Mouse (Mus musculus): ENCODE data around the gene Gm10337. TPM values are rescaled to one million over a fixed set of nuclear protein-coding genes. Genes with fewer than 3 reads are reported as not detected.

Gene Gm10337
- total and polyA plus RNA-seq, 3 experiments, result not detected

- Histone ChIP-seq H3K9me3 (replicated peaks; ENCODE audit: insufficient read depth, low read length) (no peaks in the 10 kb centered on the region), H3K4me3 (ENCODE audit: control insufficient read depth in 1 of 2, insufficient read depth in 1 of 2, low read depth in 2 of 2, low read length in 2 of 2) (peak overlapping the region; percentile 67 to 80), H3K36me3 (ENCODE audit: control insufficient read depth in 1 of 2, insufficient read depth in 2 of 2, low read length in 2 of 2) (peaks cover 0 to 16% of the 10 kb centered on the region in 2 experiments; a peak in 2 of 4 replicates), H3K27me3 (ENCODE audit: control insufficient read depth in 1 of 2, insufficient read depth in 2 of 2, low read length in 2 of 2) (no peaks in the 10 kb centered on the region), H3K79me2 (ENCODE audit: control insufficient read depth, insufficient read depth, low read length, poor library complexity) (peaks cover 17% of the 10 kb centered on the region), H3K4me1 (ENCODE audit: control insufficient read depth in 1 of 2, insufficient read depth in 2 of 2, low read length in 2 of 2) (peaks cover 5 to 20% of the 10 kb centered on the region in 2 experiments; a peak in 3 of 4 replicates), H3K9ac (ENCODE audit: control insufficient read depth, low read depth, low read length, poor library complexity, severe bottlenecking) (peak overlapping the region; percentile 86), H3K27ac (ENCODE audit: control insufficient read depth, low read depth, low read length) (peak overlapping the region; percentile 95)
- DNase-seq (ENCODE audit: low read depth, low spot score), result peak; percentile 83
- TF ChIP-seq TBP (IDR thresholded peaks at IDR 0.05; ENCODE audit: low read depth, low read length) (peak; percentile 77; the same call in 1 of the 2 replicates), GATA1 (IDR thresholded peaks at IDR 0.05; ENCODE audit: low read depth, low read length) (peak; percentile 87), RCOR1 (IDR thresholded peaks at IDR 0.05; ENCODE audit: low read depth, low read length) (no peak), MAX (IDR thresholded peaks at IDR 0.05; ENCODE audit: low read length) (peak; percentile 26), ELF1 (IDR thresholded peaks at IDR 0.05; ENCODE audit: low read depth, low read length) (0 out of 2 replicates have a peak, but pooled peaks have one; percentile 7), CHD1 (IDR thresholded peaks at IDR 0.05; ENCODE audit: low read depth, low read length) (peak; percentile 94; the same call in 1 of the 2 replicates), SIN3A (IDR thresholded peaks at IDR 0.05; ENCODE audit: low read length) (peak; percentile 38; the same call in 1 of the 2 replicates), EP300 (IDR thresholded peaks at IDR 0.05; ENCODE audit: low read depth in 1 of 2, low read length in 2 of 2) (peak in 1 of 2 experiments; percentile 82; a peak in 3 of 4 replicates), ZMIZ1 (IDR thresholded peaks at IDR 0.05; ENCODE audit: low read depth, low read length) (no peak), POLR2AphosphoS2 (IDR thresholded peaks at IDR 0.05; ENCODE audit: low read length) (peak; percentile 43; the same call in 1 of the 2 replicates), NELFE (IDR thresholded peaks at IDR 0.05; ENCODE audit: low read depth, low read length) (peak; percentile 32; the same call in 1 of the 2 replicates), MXI1 (IDR thresholded peaks at IDR 0.05; ENCODE audit: low read depth, low read length) (peak; percentile 70), CTCF (IDR thresholded peaks at IDR 0.05 in 2 of 3, conservative IDR thresholded peaks at IDR 0.05 in 1 of 3; ENCODE audit: control insufficient read depth in 1 of 3, insufficient read depth in 1 of 3, low read depth in 2 of 3, low read length in 3 of 3, poor library complexity in 1 of 3, severe bottlenecking in 1 of 3) (no peak), MYC (IDR thresholded peaks at IDR 0.05; ENCODE audit: low read depth, low read length) (peak; percentile 42; the same call in 1 of the 2 replicates), ETS1 (IDR thresholded peaks at IDR 0.05; ENCODE audit: low read depth, low read length) (peak; percentile 66), POLR2A (IDR thresholded peaks at IDR 0.05; ENCODE audit: control insufficient read depth in 1 of 2, insufficient read depth in 1 of 2, low read depth in 1 of 2, low read length in 2 of 2, poor library complexity in 1 of 2) (peak in 1 of 2 experiments; percentile 62; a peak in 2 of 4 replicates), MAZ (IDR thresholded peaks at IDR 0.05; ENCODE audit: low read depth, low read length) (peak; percentile 10; the same call in 1 of the 2 replicates), JUND (IDR thresholded peaks at IDR 0.05; ENCODE audit: low read depth, low read length) (no peak)
Measured at GRCm38 (mm10) chr15:102519211-102520141, 16.0 kb downstream of the Gm10337 start.

DNA sequence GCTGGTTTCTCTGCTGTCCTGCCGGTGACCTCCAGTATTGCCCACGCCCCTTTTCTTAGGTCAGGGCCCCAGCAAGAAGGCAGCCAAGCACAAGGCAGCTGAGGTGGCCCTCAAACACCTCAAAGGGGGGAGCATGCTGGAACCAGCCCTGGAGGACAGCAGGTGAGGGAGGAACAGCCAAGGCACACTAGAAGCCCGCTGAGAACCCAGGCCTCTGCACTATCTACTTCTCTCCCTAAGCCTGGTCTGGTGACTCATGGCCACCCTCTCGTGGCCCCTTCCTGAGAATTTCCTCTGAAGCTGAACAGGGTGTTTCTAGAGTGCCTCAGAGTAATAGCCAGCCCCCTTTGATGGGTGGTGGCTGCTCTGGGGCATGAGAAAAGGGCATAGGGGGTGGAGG, 16.9 kb downstream of the Gm10337 start:
- H3K79me2 ChIP-seq (ENCODE audit: control insufficient read depth, insufficient read depth, low read length, poor library complexity), result peaks cover 17% of the 10 kb centered on the region
- H3K4me1 ChIP-seq (ENCODE audit: control insufficient read depth in 1 of 2, insufficient read depth in 2 of 2, low read length in 2 of 2), result peaks cover 5 to 20% of the 10 kb centered on the region in 2 experiments; a peak in 3 of 4 replicates
- no peaks in the 10 kb centered on the region for H3K27me3 ChIP-seq (ENCODE audit: control insufficient read depth in 1 of 2, insufficient read depth in 2 of 2, low read length in 2 of 2)
- H3K27ac ChIP-seq (ENCODE audit: control insufficient read depth, low read depth, low read length), result peak overlapping the region; percentile 95
- peaks cover 0 to 16% of the 10 kb centered on the region in 2 experiments; a peak in 2 of 4 replicates for H3K36me3 ChIP-seq (ENCODE audit: control insufficient read depth in 1 of 2, insufficient read depth in 2 of 2, low read length in 2 of 2)
- H3K9ac ChIP-seq (ENCODE audit: control insufficient read depth, low read depth, low read length, poor library complexity, severe bottlenecking), result peak overlapping the region; percentile 86
- DNase-seq (ENCODE audit: low read depth, low spot score), result peak; percentile 83
- no peaks in the 10 kb centered on the region for H3K9me3 ChIP-seq (replicated peaks; ENCODE audit: insufficient read depth, low read length)
- H3K4me3 ChIP-seq (ENCODE audit: control insufficient read depth in 1 of 2, insufficient read depth in 1 of 2, low read depth in 2 of 2, low read length in 2 of 2), result peak overlapping the region; percentile 20 to 39
- TF ChIP-seq MYB (IDR thresholded peaks at IDR 0.05; ENCODE audit: low read depth, low read length) (no peak), MAFK (IDR thresholded peaks at IDR 0.05; ENCODE audit: borderline replicate concordance, low read depth, low read length) (no peak), ZNF384 (IDR thresholded peaks at IDR 0.05; ENCODE audit: low read depth, low read length) (no peak), TBP (IDR thresholded peaks at IDR 0.05; ENCODE audit: low read depth, low read length) (no peak), CHD2 (IDR thresholded peaks at IDR 0.05; ENCODE audit: low read length) (no peak), CTCF (IDR thresholded peaks at IDR 0.05 in 2 of 3, conservative IDR thresholded peaks at IDR 0.05 in 1 of 3; ENCODE audit: control insufficient read depth in 1 of 3, insufficient read depth in 1 of 3, low read depth in 2 of 3, low read length in 3 of 3, poor library complexity in 1 of 3, severe bottlenecking in 1 of 3) (peak in 2 of 3 experiments; percentile 33 to 42; a peak in 5 of 6 replicates), NELFE (IDR thresholded peaks at IDR 0.05; ENCODE audit: low read depth, low read length) (no peak; the same call in 1 of the 2 replicates), E2F4 (IDR thresholded peaks at IDR 0.05; ENCODE audit: borderline replicate concordance, low read depth, low read length) (no peak), MAZ (IDR thresholded peaks at IDR 0.05; ENCODE audit: low read depth, low read length) (0 out of 2 replicates have a peak, but pooled peaks have one; percentile 48), RAD21 (IDR thresholded peaks at IDR 0.05; ENCODE audit: low read depth, low read length) (peak; percentile 35), USF1 (IDR thresholded peaks at IDR 0.05; ENCODE audit: low read depth, low read length) (0 out of 2 replicates have a peak, but pooled peaks have one; percentile 11), GATA1 (IDR thresholded peaks at IDR 0.05; ENCODE audit: low read depth, low read length) (peak; percentile 27; the same call in 1 of the 2 replicates), KAT2A (conservative IDR thresholded peaks at IDR 0.05; ENCODE audit: low read depth, low read length) (no peak), NRF1 (IDR thresholded peaks at IDR 0.05; ENCODE audit: insufficient read depth, low read depth, low read length, poor library complexity, severe bottlenecking) (no peak), MAX (IDR thresholded peaks at IDR 0.05; ENCODE audit: low read length) (no peak), POLR2AphosphoS2 (IDR thresholded peaks at IDR 0.05; ENCODE audit: low read length) (no peak), MYC (IDR thresholded peaks at IDR 0.05; ENCODE audit: low read depth, low read length) (peak; percentile 55; the same call in 1 of the 2 replicates), JUND (IDR thresholded peaks at IDR 0.05; ENCODE audit: low read depth, low read length) (no peak)

Measured in MEL (cell line).